Mouse (Mus musculus): ENCODE results near the gene Cfap65.

DNA sequence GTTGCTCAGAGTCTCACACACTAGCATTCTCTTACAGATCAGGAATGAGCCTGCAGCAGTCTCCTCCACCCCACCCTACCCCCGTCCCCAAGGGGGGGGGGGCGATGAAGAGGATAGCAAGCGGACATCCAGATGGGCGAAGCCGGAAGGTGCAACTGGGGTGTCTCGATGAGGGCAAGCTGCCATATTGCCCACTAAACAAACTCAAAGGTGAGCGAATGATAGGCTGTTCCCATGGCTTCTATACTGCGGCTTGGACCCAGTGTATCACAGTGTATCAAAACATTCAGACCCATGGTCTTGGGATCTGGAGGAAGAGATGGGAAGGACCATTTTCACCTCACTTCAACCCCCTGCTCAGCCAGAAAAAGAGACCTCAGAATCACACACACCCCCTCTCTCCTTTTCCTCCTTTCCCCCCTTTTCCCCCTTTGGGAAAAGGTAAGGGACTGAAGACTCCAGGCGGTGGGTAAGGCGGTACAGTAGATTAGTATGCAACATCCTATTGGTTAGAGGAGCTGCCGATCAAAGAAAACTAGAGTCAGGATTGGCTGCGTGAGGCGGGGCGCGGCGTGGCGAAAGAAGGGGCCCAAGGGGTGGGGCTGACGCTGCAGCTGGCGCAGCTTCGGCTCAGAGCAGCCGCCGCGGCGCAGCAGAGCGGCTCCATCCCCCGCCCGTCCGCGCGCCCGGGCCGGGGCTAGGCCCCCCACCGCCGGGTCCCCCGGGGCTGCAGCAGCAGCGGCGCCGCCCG is 80.9 kb downstream of the Cfap65 start, which contains the start of gene Cdk5r2:
- TF ChIP-seq POLR2A (IDR thresholded peaks at IDR 0.05; ENCODE audit: insufficient read depth, low read length) = no peak
- TF ChIP-seq CTCF (IDR thresholded peaks at IDR 0.05; ENCODE audit: low read depth, low read length) = no peak
- no peak for TF ChIP-seq EP300 (IDR thresholded peaks at IDR 0.05; ENCODE audit: insufficient read depth, low read depth, low read length)
